Mouse (Mus musculus): ENCODE results near the gene Slc41a1.
A peak's percentile ranks its signal among the peaks of the same experiment; 100 is the strongest.

The Slc41a1 gene

GRCm38 (mm10) chr1:131827787-131828258 is 530 bp downstream of the Slc41a1 start:
- DNase-seq (ENCODE audit: low read depth, low spot score), result peak; percentile 93

DNA sequence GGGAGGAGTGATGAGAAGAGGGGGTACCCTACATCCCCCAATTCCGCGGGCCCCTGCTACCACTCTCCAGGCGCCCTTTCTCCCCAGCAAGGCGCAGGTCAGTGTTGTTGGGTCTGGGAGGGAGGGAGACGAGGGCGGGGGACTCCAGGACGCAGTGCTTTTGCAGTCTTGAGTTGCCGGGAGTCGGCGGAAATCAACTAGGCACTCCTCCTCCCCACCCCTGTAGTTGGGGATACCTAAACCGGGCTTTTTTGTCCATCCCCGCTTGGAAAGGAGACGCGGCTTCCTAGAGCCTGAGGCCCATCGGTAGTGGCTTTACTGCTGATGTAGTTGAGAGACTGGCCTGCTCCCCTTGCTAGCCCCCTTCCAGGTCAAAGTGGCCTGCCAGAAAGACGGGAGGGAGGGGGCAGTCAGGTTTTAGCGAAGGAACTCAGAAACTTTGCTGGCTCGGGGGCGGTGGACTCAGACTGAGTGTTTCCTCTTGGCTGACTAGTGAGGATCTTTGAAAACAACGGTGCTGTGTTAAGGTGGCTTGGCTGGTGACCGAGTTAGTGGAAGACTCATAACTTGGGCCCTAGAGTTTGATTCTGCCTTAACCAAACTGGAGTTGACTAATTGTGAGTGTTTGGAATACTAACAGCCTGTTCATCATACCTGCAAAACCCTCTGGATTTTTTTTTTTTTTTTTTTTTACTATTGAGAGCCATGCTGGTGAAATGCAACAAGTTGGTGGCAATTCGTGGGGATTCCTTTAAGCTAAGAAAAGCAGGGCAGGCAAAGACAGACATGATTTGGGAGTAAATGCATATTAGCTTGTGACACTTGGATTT is 1.2 kb downstream of the Slc41a1 start:
- peak; percentile 43 for DNase-seq (ENCODE audit: low read depth, low spot score)

GRCm38 (mm10) chr1:131829279-131829678 is 2.0 kb downstream of the Slc41a1 start:
- no peak for DNase-seq (ENCODE audit: low read depth, low spot score)

GRCm38 (mm10) chr1:131830561-131830960 is 3.3 kb downstream of the Slc41a1 start:
- DNase-seq (ENCODE audit: low read depth, low spot score), result no peak

DNA sequence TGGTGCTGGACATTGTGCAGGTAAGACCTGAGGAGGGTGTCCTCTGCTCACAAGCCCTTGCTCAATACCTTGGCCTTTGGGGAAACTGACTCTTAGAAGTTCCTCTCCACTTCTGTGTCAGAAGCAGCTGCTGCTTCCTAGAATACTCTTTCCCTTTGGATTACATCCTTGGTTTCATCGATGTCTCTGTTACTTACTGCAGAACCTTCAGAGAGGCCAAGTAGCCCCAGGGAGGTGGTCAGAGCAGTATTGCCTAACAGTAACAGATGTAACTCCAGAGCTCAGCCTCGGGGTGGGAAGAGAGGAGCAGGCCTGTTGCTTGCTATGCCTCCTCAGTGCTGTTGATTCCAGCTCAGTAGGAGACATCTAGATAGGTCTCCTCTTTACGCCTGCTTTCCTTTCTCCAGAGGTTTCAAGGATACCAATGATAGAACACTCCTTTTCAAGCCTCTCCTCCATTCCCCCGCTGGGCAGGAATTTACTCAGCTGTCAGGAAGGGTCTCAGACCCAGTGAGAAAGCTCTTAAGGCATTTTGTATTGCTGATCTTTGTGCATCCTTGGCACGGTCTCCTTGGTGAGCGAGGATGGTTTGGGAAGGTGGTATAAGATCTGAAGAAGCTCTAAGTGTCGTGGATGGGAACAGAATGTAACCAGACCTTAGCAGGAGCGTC is 3.8 kb downstream of the Slc41a1 start:
- DNase-seq (ENCODE audit: low read depth, low spot score), result no peak

- no peak for DNase-seq (ENCODE audit: low read depth, low spot score)
Observed at GRCm38 (mm10) chr1:131837035-131837434, 9.7 kb downstream of the Slc41a1 start.

DNA sequence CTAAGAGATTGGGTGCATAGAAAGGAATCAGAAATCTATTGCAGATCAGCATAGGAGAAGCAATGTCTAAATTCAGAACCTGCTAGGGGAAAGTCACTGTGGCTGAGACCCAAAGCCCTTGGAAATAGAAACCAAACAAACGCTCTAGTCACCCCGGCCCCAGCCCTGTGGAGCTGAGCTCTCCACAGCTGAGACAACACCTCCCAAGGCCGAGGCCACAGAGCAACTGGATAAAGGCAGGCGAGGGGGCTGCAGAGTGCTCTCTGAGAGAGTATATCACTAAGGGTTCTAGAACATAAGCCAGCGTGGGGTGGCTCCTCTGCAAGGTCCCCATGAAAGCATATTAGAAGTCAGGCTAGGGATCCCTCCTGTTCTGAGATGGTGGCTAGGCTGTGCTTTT is 11.2 kb downstream of the Slc41a1 start:
- DNase-seq (ENCODE audit: low read depth, low spot score), result no peak

GRCm38 (mm10) chr1:131839279-131839678 is 12.0 kb downstream of the Slc41a1 start:
- no peak for DNase-seq (ENCODE audit: low read depth, low spot score)

DNA sequence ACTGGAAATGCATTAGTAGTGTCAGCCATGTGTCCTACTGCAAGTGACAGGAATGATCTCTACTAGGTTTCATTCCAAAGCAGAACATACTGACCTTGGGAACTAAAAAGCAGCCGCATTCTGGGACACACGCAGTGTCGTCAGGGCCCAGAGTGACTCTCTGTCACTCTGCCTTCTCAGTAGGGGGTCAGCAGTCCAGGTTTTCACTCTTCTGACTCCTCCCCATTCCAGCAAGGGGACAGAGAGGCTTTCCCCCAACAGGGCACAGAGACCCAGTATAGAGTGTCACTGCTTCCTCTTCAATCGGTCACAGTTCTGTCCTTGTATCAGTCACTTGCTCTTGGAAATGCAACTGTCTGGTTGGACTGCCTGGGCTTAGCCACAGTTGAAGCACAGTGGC is 14.9 kb downstream of the Slc41a1 start:
- DNase-seq (ENCODE audit: low read depth, low spot score), result no peak

DNA sequence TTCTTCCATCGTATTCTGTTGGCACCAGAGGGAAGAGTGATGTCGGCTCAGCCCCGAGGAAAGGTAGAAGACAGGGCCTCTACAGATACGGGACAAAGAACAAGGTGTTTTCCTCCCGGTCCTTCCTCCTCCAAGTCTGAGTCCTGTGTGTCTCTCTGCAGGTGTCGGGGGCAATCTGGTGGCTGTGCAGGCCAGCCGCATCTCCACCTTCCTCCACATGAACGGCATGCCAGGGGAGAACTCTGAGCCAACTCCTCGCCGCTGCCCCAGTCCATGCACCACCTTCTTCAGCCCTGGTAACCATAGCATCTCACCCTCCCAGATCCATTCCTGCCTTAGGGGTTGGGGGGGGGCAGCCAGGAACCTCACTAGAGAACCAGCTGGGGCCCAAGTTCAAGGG is 16.5 kb downstream of the Slc41a1 start:
- DNase-seq (ENCODE audit: low read depth, low spot score), result no peak

DNA sequence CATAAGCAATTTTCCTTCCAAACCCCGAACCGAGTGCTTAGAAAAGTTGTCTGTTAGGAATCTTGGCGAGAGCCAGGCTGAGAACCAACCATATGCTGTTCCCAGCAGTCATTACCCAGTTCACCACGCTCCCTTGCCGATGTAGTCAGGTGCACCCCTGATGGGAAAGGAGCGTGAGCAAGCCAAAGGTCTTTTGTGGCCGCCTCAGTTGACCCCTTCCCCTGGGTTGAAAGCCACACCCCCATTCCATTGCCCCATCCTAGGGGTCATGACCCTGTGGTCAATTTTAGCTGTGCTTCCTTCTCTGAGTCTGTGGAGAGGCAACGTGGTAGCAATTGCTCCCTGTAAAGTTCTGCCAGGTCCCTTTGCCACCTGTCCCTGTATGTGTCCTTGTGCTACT is 17.6 kb downstream of the Slc41a1 start:
- no peak for DNase-seq (ENCODE audit: low read depth, low spot score)

- DNase-seq (ENCODE audit: low read depth, low spot score), result no peak
Observed at GRCm38 (mm10) chr1:131846255-131846654, 19.0 kb downstream of the Slc41a1 start.

- DNase-seq (ENCODE audit: low read depth, low spot score), result no peak
Observed at GRCm38 (mm10) chr1:131861811-131862210, 34.5 kb downstream of the Slc41a1 start.

DNA sequence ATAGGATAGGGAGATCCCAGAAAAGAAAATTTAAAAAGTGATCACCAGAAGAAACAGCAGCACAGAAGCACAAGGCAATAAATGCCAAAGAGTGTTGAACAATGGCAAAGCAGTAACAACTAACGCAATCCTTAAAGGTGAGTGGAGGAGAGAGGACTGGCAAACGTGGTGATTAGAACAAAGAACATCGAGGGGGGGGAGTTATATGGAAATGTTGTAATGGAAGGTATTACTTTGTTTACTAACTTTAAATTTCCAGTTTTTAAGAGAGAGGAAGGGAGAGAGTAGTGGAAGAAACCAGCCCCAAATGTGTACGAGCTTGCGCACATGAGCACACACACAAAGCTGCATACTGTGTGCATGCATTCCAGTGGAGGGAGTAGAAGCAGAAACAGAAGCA is 38.3 kb downstream of the Slc41a1 start:
- no peak for DNase-seq (ENCODE audit: low read depth, low spot score)

- DNase-seq (ENCODE audit: low read depth, low spot score), result no peak
Observed at GRCm38 (mm10) chr1:131866304-131866999, 39.2 kb downstream of the Slc41a1 start.

DNA sequence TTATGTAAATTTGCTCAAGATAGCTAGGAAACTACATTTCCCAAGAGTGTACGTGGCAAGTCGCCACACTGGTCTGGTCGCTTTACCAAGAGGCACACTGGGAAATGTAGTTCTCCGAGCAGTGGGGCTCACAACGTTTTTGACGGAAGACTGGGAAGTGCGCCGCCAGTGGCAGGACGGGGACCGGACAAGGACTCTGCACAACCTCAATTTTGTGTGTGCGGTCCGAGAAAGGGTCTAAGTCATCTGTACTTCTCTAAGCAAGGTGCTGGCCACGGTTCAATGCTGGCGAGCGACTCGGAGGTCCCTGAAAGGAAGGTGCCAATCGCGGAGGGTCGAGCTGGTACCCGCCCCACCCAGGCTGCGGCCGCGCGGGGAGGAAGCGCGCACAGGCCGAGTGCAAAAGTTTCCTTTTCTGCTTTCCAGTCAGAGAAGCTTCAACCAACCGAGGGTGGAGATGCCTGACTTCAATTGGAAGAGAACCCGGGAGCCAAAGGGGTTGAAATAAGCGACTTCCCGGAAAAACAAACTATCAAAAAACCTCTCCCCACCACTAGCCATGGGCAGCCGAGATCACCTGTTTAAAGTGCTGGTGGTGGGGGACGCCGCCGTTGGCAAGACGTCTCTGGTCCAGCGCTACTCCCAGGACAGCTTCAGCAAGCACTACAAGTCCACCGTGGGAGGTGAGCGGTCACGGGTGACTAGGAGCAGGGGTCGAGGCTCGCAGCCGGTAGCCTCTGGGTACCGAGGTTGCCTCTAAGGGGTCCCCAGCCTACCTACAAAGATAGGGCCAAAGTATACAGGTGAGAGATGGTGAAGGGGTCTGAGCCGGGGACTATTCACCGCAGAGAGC is 40.0 kb downstream of the Slc41a1 start, which contains the start of gene Rab29:
TSS of gene Rab29 (plus strand) at position 132 of the 853 bp plus-strand sequence.
- peak; percentile 81 for DNase-seq (ENCODE audit: low read depth, low spot score)

GRCm38 (mm10) chr1:131867946-131868290 is 40.6 kb downstream of the Slc41a1 start:
- DNase-seq (ENCODE audit: low read depth, low spot score), result peak; percentile 5

DNA sequence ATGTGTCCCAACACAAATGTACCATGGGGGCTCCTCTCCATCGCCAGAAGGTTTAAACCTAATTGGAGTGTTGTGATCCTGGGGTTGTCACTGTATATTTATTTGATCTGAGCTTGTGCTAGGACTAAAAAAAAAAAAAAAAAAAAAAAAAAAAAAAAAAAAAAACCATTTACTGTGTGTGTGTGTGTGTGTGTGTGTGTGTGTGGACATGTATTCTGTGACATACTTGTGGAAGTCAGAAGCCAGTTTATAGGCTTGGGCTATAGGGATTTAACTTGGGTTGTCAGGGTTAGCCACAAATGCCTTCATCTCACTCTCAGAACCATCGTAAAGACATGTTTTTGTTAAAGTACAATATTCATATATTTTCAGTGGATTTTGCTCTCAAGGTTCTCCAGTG is 42.3 kb downstream of the Slc41a1 start:
- no peak for DNase-seq (ENCODE audit: low read depth, low spot score)

GRCm38 (mm10) chr1:131872856-131873255 is 45.6 kb downstream of the Slc41a1 start:
- DNase-seq (ENCODE audit: low read depth, low spot score), result no peak

DNA sequence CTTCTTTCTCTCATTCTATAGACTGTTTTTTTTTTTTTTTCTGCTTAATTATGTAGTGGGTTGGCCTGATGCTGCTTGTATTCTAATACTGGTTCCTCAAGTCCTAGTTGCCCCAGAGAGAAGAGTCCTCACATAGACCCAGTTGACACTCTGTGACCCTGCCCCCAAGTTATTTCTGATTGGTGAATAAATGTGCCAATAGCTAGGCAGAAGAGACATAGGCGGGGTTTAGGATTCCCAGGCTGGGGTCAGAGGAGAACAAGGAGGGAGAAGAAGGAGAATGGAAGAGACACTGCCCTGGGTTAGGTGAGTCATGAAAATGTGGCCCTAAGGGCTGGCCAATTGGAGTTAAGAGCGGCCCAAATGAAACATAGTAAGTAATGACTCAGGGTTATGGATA is 52.5 kb downstream of the Slc41a1 start:
- DNase-seq (ENCODE audit: low read depth, low spot score), result no peak

DNA sequence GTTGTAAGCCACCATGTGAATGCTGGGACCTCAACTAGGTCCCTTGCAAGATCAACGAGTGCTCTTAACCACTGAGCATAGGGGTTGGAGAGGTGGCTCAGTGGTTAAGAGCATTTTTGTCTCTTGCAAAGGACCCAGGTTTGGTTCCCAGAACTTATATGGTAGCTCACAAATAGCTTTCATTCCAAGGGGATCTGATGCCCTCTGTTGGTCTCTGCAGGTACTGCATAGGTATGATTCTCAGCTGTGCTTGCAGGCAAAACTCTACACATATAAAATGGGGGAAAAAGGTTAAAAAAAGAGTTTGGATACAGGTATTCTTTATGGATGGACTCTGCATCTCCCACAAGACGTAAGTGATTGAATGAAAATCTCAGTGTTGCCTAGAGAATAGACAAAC is 55.5 kb downstream of the Slc41a1 start:
- peak; percentile 7 for DNase-seq (ENCODE audit: low read depth, low spot score)
